Mouse (Mus musculus) forebrain, embryonic 15.5 days (tissue): ENCODE measurements around the gene Rps3. TPM values are rescaled to one million over a fixed set of nuclear protein-coding genes. Genes with fewer than 3 reads are reported as not detected.

Source experiments
- ATAC-seq: fragments of 200-750 bp; cut with Nextera tagmentation; replicated peaks from 2 replicates; pipeline ENCODE4 v1.8.0; 2017; ENCODE audit warnings: mild to moderate bottlenecking, moderate TSS enrichment, moderate library complexity
- H3K27ac ChIP-seq: fragments of 300-500 bp; sonication (generic); replicated peaks from 2 replicates; pipeline ENCODE4 v1.5.1; 2015; ENCODE audit warnings: mild to moderate bottlenecking, inconsistent platforms
- H3K27me3 ChIP-seq: fragments of 300-500 bp; sonication (generic); 2 replicates; pipeline ENCODE4 v1.6.1; 2015; ENCODE audit warnings: inconsistent platforms
- H3K36me3 ChIP-seq: fragments of 300-500 bp; sonication (generic); 2 replicates; pipeline ENCODE4 v1.6.1; 2015; ENCODE audit warnings: mild to moderate bottlenecking, inconsistent platforms
- H3K4me1 ChIP-seq: fragments of 300-500 bp; sonication (generic); 2 replicates; pipeline ENCODE4 v1.6.1; 2015; ENCODE audit warnings: inconsistent platforms
- H3K4me2 ChIP-seq: fragments of 300-500 bp; sonication (generic); replicated peaks from 2 replicates; pipeline ENCODE4 v1.6.1; 2015; ENCODE audit warnings: mild to moderate bottlenecking, inconsistent platforms
- H3K4me3 ChIP-seq: fragments of 300-500 bp; sonication (generic); 2 replicates; pipeline ENCODE4 v1.5.1; 2015; ENCODE audit warnings: mild to moderate bottlenecking, inconsistent platforms
- H3K9ac ChIP-seq: fragments of 300-500 bp; sonication (generic); replicated peaks from 2 replicates; pipeline ENCODE4 v1.6.1; 2015; ENCODE audit warnings: mild to moderate bottlenecking, inconsistent platforms
- H3K9me3 ChIP-seq: fragments of 300-500 bp; sonication (generic); 2 replicates; pipeline ENCODE4 v1.6.1; 2016; ENCODE audit warnings: inconsistent platforms
- WGBS: fragments of 180-500 bp; shearing (Covaris S2); methylation state at CpG from one replicate; pipeline ENCODE4 v1.1.7; 2015; ENCODE audit warnings: mixed read lengths; 5-methylcytosine and 5-hydroxymethylcytosine counted together
- polyA plus RNA-seq: library from polyadenylated mRNA; unstranded; fragments of >200 nt; fragmentation: Nextera tagmentation; extraction: Ambion mirVana; gene quantifications from 2 replicates; pipeline ENCODE4 v1.2.1, GENCODE M21; 2015

Rps3 gene
- polyA plus RNA-seq, 1 experiment from 2014 or later = 561 TPM

DNA sequence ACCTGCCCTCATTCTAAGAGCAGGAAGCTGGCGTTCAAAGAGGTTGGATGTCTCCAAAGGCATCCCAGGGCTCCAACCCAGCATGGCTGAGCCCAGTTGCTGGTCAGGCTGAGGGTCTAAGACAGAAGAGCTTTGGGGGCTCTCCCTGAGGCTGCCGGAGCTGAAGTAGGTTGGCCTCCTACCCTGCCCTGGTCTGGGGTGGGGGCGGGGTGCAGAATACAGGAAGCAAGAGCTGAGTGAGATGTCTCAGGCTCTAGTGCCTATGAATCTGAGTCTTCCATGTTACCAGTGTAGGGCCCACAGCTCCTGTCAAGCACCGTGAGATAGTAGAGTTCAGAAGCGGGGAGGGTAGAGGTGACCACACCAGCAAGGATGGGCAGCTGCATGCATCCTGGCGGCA is 50.7 kb downstream of the Rps3 start:
- ATAC-seq = no peak
- H3K27me3 ChIP-seq = no peaks in the 10 kb centered on the region
- H3K9ac ChIP-seq = no peak overlapping the region
- H3K4me1 ChIP-seq = peaks cover 36% of the 10 kb centered on the region
- no peaks in the 10 kb centered on the region for H3K36me3 ChIP-seq
- no peak overlapping the region for H3K4me3 ChIP-seq
- WGBS = 89% methylated on average over 6 of the region's 6 CpGs
- H3K9me3 ChIP-seq = no peaks in the 10 kb centered on the region
- H3K27ac ChIP-seq = peak overlapping the region; percentile 82
- H3K4me2 ChIP-seq = 0 out of 2 replicates have a peak overlapping the region, but pooled peaks have one; percentile 0

DNA sequence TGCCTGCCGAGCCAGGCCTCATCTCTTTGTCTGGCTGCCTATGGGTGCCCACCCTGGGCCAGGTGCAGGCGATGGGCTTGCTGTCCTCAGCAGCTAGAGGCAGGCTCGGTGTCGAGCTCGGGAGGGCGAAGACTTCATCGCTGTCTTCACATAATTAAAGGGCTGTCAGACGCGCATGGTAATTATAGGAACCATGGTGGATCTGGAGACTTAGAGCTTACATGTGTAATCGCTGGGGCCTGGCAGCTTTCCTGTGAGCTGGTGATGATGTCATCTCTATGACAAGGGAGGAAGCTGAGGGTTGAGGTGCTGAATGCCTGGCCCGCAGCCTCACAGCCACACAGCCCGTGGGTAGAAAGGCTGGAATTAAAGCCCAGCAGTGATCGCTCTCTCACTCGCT is 51.3 kb downstream of the Rps3 start:
- 19% methylated on average over 14 of the region's 14 CpGs for WGBS
- Histone ChIP-seq H3K4me2 (peak overlapping the region; percentile 0; the same call in 1 of the 2 replicates), H3K27ac (peak overlapping the region; percentile 82), H3K9me3 (no peaks in the 10 kb centered on the region), H3K4me1 (peaks cover 40% of the 10 kb centered on the region), H3K36me3 (no peaks in the 10 kb centered on the region), H3K9ac (no peak overlapping the region; the same call in 1 of the 2 replicates), H3K27me3 (no peaks in the 10 kb centered on the region), H3K4me3 (no peak overlapping the region)
- ATAC-seq = peak; percentile 71

DNA sequence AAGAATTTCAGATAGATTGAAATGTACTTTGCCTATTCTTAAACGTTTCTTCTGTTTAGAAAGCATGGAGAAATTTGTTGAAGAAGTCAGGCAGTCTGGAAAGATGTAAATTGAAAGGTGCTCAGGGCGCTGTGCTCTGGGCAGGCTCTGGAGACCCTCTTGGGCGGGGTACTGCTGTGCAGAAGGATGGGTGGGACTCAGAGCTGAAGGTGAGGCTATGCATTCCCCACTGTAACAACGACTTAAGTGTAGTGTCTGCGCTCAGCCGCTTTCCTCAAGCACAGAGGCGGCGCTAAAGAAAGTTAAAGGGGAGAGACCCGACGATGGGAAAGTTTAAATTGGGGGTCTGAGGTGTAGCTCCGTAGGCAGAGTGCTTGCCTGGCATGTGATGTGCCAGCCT is 53.3 kb downstream of the Rps3 start:
- Histone ChIP-seq H3K4me2 (no peak overlapping the region), H3K27me3 (no peaks in the 10 kb centered on the region), H3K4me3 (no peak overlapping the region), H3K9ac (no peak overlapping the region), H3K4me1 (peaks cover 47% of the 10 kb centered on the region), H3K36me3 (no peaks in the 10 kb centered on the region), H3K9me3 (no peaks in the 10 kb centered on the region), H3K27ac (no peak overlapping the region)
- 69% methylated on average over 11 of the region's 11 CpGs for WGBS
- no peak for ATAC-seq

DNA sequence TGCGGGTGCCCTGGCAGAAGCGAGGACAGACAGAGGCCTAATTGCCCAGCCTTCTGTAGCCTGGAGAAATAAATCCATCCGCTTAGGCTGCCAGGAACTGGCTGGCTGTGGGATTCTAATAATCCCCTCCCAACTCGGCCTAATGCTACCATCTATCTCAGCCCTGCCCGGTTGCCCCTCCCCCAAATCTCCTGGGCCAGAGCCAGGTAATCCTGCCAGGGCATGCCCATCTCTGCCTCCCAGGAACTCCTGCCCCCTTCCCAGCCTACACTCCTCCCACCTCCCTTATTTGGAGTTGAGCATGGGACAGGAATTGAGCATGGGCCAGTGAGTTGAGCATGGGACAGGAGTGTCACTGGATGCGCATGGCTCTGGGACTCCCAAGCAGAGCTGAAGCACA is 53.8 kb downstream of the Rps3 start:
- H3K9ac ChIP-seq = no peak overlapping the region
- no peak for ATAC-seq
- H3K9me3 ChIP-seq = no peaks in the 10 kb centered on the region
- 18% methylated on average over 6 of the region's 6 CpGs for WGBS
- no peak overlapping the region for H3K4me3 ChIP-seq
- H3K4me1 ChIP-seq = peaks cover 45% of the 10 kb centered on the region
- H3K27me3 ChIP-seq = no peaks in the 10 kb centered on the region
- no peaks in the 10 kb centered on the region for H3K36me3 ChIP-seq
- H3K4me2 ChIP-seq = no peak overlapping the region
- H3K27ac ChIP-seq = 0 out of 2 replicates have a peak overlapping the region, but pooled peaks have one; percentile 1

DNA sequence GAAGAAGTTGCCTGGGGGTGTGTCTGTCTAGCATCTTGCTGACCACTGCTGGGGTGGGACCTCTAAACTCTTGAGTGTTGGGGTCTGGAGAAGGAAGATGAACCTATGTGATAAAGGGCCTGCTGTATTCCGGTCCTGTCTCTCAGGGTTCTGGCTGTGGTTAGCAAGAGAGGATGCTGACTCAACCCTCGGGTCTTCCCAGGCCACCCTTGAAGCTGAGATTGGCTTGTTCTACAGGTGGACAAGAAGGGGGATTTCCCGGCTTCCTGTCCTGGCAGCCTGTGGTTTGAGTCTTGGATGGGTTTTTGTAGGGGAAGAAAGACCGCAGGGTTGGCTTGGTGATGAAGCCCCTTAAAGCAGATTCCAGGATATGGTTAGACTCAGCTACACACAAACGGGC is 54.7 kb downstream of the Rps3 start:
- Histone ChIP-seq H3K27me3 (no peaks in the 10 kb centered on the region), H3K4me1 (peaks cover 45% of the 10 kb centered on the region), H3K36me3 (no peaks in the 10 kb centered on the region), H3K4me3 (no peak overlapping the region), H3K27ac (no peak overlapping the region), H3K9me3 (no peaks in the 10 kb centered on the region), H3K4me2 (no peak overlapping the region), H3K9ac (no peak overlapping the region)
- no peak for ATAC-seq
- 87% methylated on average over 5 of the region's 5 CpGs for WGBS

DNA sequence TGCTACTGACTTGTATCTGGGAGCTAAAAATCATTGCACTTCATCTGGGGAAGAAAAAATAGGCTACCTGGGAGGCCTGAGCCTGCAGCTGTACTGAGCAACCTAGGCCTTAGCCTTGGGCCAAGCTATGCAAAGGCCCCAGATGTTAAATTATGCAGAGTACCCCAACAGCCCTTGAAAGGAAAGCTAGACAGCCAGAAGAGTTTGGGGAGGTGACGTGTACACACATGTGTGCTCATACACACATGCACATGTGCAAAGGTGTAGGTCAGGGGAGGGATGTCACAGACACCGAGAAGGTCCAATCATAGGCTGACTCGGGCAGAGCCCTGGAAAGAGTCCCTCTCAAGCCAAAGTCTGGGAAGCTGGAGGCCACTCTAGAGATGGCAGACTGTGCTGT is 55.6 kb downstream of the Rps3 start:
- ATAC-seq = no peak
- H3K4me1 ChIP-seq = peaks cover 39% of the 10 kb centered on the region
- 92% methylated on average over 3 of the region's 3 CpGs for WGBS

More for the DNA sequence above, 55.6 kb downstream of the Rps3 start:
- Histone ChIP-seq H3K36me3 (no peaks in the 10 kb centered on the region), H3K27ac (no peak overlapping the region), H3K9me3 (no peaks in the 10 kb centered on the region), H3K4me2 (no peak overlapping the region), H3K9ac (no peak overlapping the region), H3K27me3 (no peaks in the 10 kb centered on the region), H3K4me3 (no peak overlapping the region)

Other genes starting within 250 kb of the Rps3 start
- gene Mogat2, start 245.1 kb downstream of the Rps3 start, polyA plus RNA-seq = 1.2 and 1.7 TPM in 2 replicates
- 77.8 and 80.9 TPM in 2 replicates for gene Map6, start 216.3 kb downstream of the Rps3 start, polyA plus RNA-seq
- 210 and 215 TPM in 2 replicates for gene Serpinh1, start 130.5 kb downstream of the Rps3 start, polyA plus RNA-seq
- gene Gdpd5, start 102.3 kb downstream of the Rps3 start, polyA plus RNA-seq = 40.0 and 41.8 TPM in 2 replicates
- 3.8 and 7.1 TPM in 2 replicates for gene Klhl35, start 17.7 kb downstream of the Rps3 start, polyA plus RNA-seq
- gene Arrb1, start 51.7 kb upstream of the Rps3 start, polyA plus RNA-seq = 14.3 and 15.1 TPM in 2 replicates
- 0.49 and 0.50 TPM in 2 replicates for gene Tpbgl, start 143.4 kb upstream of the Rps3 start, polyA plus RNA-seq
- gene Slco2b1, start 227.6 kb upstream of the Rps3 start, polyA plus RNA-seq = 4.5 and 4.9 TPM in 2 replicates
- not detected in 2 replicates for gene Olfr520, start 246.5 kb upstream of the Rps3 start, polyA plus RNA-seq